In the genomic region with DNA sequence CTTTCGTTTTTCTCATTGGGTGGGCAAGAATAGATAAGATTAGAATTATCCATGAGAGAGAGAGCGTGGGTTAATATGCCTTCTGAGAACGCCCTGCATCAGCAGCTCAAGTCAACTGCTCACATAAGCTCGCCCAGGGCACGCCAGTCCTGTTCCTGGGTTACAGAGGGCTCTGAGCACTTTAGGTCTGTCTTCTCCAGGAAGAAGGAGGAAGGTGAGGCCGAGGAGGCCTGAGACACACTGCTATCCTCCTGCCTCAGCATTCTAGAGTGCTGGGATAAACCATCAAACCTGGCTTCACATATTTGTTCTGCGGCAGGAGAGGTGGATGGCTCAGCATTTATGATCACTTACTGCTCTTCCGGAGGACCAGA, we compare ENCODE assay signal across 14 mouse cellular contexts. TPM values are rescaled to one million over a fixed set of nuclear protein-coding genes. Genes with fewer than 3 reads are reported as not detected.
DNase-seq lines count a peak whose midpoint lies in the region; ATAC-seq and TF ChIP-seq lines count a peak whose summit lies in the region.
"Had no signal": no experiment of that assay in that cellular context is flagged by ENCODE, and none has a peak within 500 bp of the region (broad histone marks: within the 10 kb centered on the region; RNA-seq: fewer than 3 reads in every experiment).

No protein-coding gene starts in this region.

- 0 out of 2 replicates have a peak overlapping the region, but pooled peaks have one; percentile 26 for H3K27ac ChIP-seq in stomach, embryonic 15.5 days
- no peak overlapping the region for H3K27ac ChIP-seq in stomach, postnatal 0 days (replicated peaks)
- peak overlapping the region; percentile 70 for H3K27ac ChIP-seq in limb, embryonic 14.5 days (replicated peaks; ENCODE audit: low read depth, low read length)
- H3K27ac ChIP-seq: heart, embryonic 15.5 days; hindbrain, embryonic 13.5 days; neural tube, embryonic 13.5 days had no signal

- no peak for TF ChIP-seq EP300 in stomach, postnatal 0 days (optimal IDR thresholded peaks at IDR 0.05)

- TF ChIP-seq POLR2A in limb, embryonic 14.5 days (IDR thresholded peaks at IDR 0.05; ENCODE audit: borderline replicate concordance, extremely low read depth, insufficient read depth, insufficient read length), result no peak

- H3K4me2 ChIP-seq in stomach, embryonic 15.5 days, result no peak overlapping the region
- no peak overlapping the region for H3K4me2 ChIP-seq in stomach, postnatal 0 days (replicated peaks; ENCODE audit: low read depth)
- no peak overlapping the region for H3K4me2 ChIP-seq in limb, embryonic 14.5 days (replicated peaks; ENCODE audit: low read depth, low read length, severe bottlenecking)
- H3K4me2 ChIP-seq: heart, embryonic 15.5 days; hindbrain, embryonic 13.5 days; neural tube, embryonic 13.5 days had no signal

- H3K9me3 ChIP-seq in stomach, embryonic 15.5 days, result no peaks in the 10 kb centered on the region
- no peaks in the 10 kb centered on the region for H3K9me3 ChIP-seq in stomach, postnatal 0 days (ENCODE audit: control insufficient read depth, low read length)
- H3K9me3 ChIP-seq in limb, embryonic 14.5 days (ENCODE audit: control insufficient read depth, low read length), result no peaks in the 10 kb centered on the region
- H3K9me3 ChIP-seq: heart, embryonic 15.5 days; hindbrain, embryonic 13.5 days; neural tube, embryonic 13.5 days had no signal

- no peak overlapping the region for H3K4me3 ChIP-seq in stomach, embryonic 15.5 days (replicated peaks)
- no peak overlapping the region for H3K4me3 ChIP-seq in stomach, postnatal 0 days (ENCODE audit: low read depth, low read length)
- no peak overlapping the region for H3K4me3 ChIP-seq in limb, embryonic 14.5 days (replicated peaks; ENCODE audit: low read length)
- H3K4me3 ChIP-seq: heart, embryonic 15.5 days; hindbrain, embryonic 13.5 days; neural tube, embryonic 13.5 days had no signal

- WGBS in stomach, embryonic 15.5 days, result 65% methylated on average over 8 of the region's 8 CpGs
- WGBS in stomach, postnatal 0 days, result 64% methylated on average over 8 of the region's 8 CpGs
- WGBS in limb, embryonic 14.5 days, result 63% methylated on average over 8 of the region's 8 CpGs

- no peak for TF ChIP-seq CTCF in stomach, postnatal 0 days (IDR thresholded peaks at IDR 0.05; ENCODE audit: low read depth)

- H3K9ac ChIP-seq in stomach, embryonic 15.5 days, result no peak overlapping the region
- H3K9ac ChIP-seq in stomach, postnatal 0 days (ENCODE audit: low read length), result no peak overlapping the region
- H3K9ac ChIP-seq in limb, embryonic 14.5 days (ENCODE audit: low read depth, low read length, severe bottlenecking), result no peak overlapping the region
- H3K9ac ChIP-seq: heart, embryonic 15.5 days; hindbrain, embryonic 13.5 days; neural tube, embryonic 13.5 days had no signal

- H3K4me1 ChIP-seq in stomach, embryonic 15.5 days, result peaks cover 13% of the 10 kb centered on the region
- H3K4me1 ChIP-seq in stomach, postnatal 0 days (replicated peaks; ENCODE audit: control insufficient read depth, insufficient read depth), result no peaks in the 10 kb centered on the region
- peaks cover 20% of the 10 kb centered on the region for H3K4me1 ChIP-seq in limb, embryonic 14.5 days (ENCODE audit: control insufficient read depth, insufficient read depth, low read length)

- no peaks in the 10 kb centered on the region for H3K36me3 ChIP-seq in stomach, embryonic 15.5 days
- H3K36me3 ChIP-seq in stomach, postnatal 0 days (ENCODE audit: control insufficient read depth, insufficient read depth, low read length), result no peaks in the 10 kb centered on the region
- H3K36me3 ChIP-seq in limb, embryonic 14.5 days (ENCODE audit: control insufficient read depth, insufficient read depth, low read length), result no peaks in the 10 kb centered on the region
- H3K36me3 ChIP-seq: heart, embryonic 15.5 days; hindbrain, embryonic 13.5 days; neural tube, embryonic 13.5 days had no signal

- no peak for ATAC-seq in stomach, embryonic 15.5 days (ENCODE audit: insufficient read depth, low FRiP score, low read depth)
- ATAC-seq in stomach, postnatal 0 days (ENCODE audit: low FRiP score, low TSS enrichment), result no peak
- ATAC-seq in limb, embryonic 14.5 days (ENCODE audit: low FRiP score, low read depth), result no peak
- ATAC-seq in monocyte, adult 5-6 weeks (replicated peaks; ENCODE audit: insufficient number of reproducible peaks, low FRiP score, low TSS enrichment, poor library complexity, severe bottlenecking), result no peak
- ATAC-seq: midbrain, embryonic 16.5 days had no signal

- DNase-seq in kidney, adult 9 months, result peak; percentile 44
- no peak for DNase-seq in kidney, postnatal 4 days
- DNase-seq in stomach, postnatal 0 days (ENCODE audit: low spot score), result no peak
- DNase-seq in limb, embryonic 14.5 days (ENCODE audit: low spot score), result no peak
- DNase-seq in right cerebral cortex, adult 2 months (ENCODE audit: low spot score in 2 of 2), result no peak
- DNase-seq in frontal cortex, postnatal 10 days (ENCODE audit: low spot score in 2 of 2), result no peak
- DNase-seq: adrenal gland, postnatal 25 days; cerebellum, postnatal 10 days had no signal

- no peaks in the 10 kb centered on the region for H3K27me3 ChIP-seq in stomach, embryonic 15.5 days (replicated peaks)
- no peaks in the 10 kb centered on the region for H3K27me3 ChIP-seq in stomach, postnatal 0 days (ENCODE audit: control insufficient read depth, insufficient read depth, low read length)
- H3K27me3 ChIP-seq in limb, embryonic 14.5 days (ENCODE audit: control insufficient read depth, insufficient read depth, low read length), result no peaks in the 10 kb centered on the region
- H3K27me3 ChIP-seq: heart, embryonic 15.5 days; hindbrain, embryonic 13.5 days; neural tube, embryonic 13.5 days had no signal

RNA-seq across cellular contexts. Expression of gene Eva1a, which starts 10.3 kb away (rescaled TPM):
- polyA plus RNA-seq in stomach, embryonic 15.5 days (2015; fragmentation: Nextera tagmentation; extraction: Ambion mirVana), result 18.1 and 19.3 TPM in 2 replicates
- polyA plus RNA-seq in stomach, postnatal 0 days (2015; fragmentation: Nextera tagmentation; extraction: Ambion mirVana), result 13.5 and 15.4 TPM in 2 replicates
- polyA plus RNA-seq in limb, embryonic 14.5 days (2012; rRNA removed), result 15.7 and 20.1 TPM in 2 replicates
- polyA plus RNA-seq in limb, embryonic 14.5 days (2014; fragmentation: Nextera tagmentation; extraction: Ambion mirVana), result 23.4 and 30.2 TPM in 2 replicates
- not detected in 3 replicates for total RNA-seq in monocyte, adult 5-6 weeks (2017)
